Mouse (Mus musculus) bone marrow, adult 2 months (tissue): Measurements from ENCODE around the gene BC051142.

ENCODE experiments used
- CTCF ChIP-seq: fragments of 200-500 bp; IDR thresholded peaks from 2 replicates; pipeline ENCODE4 v1.5.1; 2011; ENCODE audit warnings: low read length, control low read depth; ENCODE audit not compliant: control insufficient read depth, insufficient read depth
- POLR2A ChIP-seq: fragments of 200-500 bp; IDR thresholded peaks from 2 replicates; pipeline ENCODE4 v1.6.1; 2011; ENCODE audit warnings: low read depth, mild to moderate bottlenecking, control low read depth, low read length, borderline replicate concordance; ENCODE audit not compliant: control insufficient read depth

GRCm38 (mm10) chr17:34438588-34438987, 40.0 kb downstream of the BC051142 start:
- TF ChIP-seq POLR2A (no peak), CTCF (no peak)
